Mouse (Mus musculus) CH12.LX (cell line): ENCODE data around the gene Kif6. TPM values are rescaled to one million over a fixed set of nuclear protein-coding genes. Genes with fewer than 3 reads are reported as not detected.

Source experiments
- DNase-seq: peaks from one replicate; pipeline ENCODE4 v3.0.0-alpha.2; 2013; ENCODE audit errors: extremely low read depth
- H3K27ac ChIP-seq: 2 replicates; pipeline ENCODE4 v1.5.1; 2012; ENCODE audit warnings: low read depth, mild to moderate bottlenecking, control low read depth, moderate library complexity; ENCODE audit not compliant: insufficient read depth
- H3K27me3 ChIP-seq: replicated peaks from 2 replicates; pipeline ENCODE3; 2012; ENCODE audit warnings: inconsistent platforms
- H3K36me3 ChIP-seq, 2 experiments: replicated peaks in 1 of 2; 2 replicates each; pipeline versions ENCODE3 to v1.6.1; 2012; ENCODE audit warnings: inconsistent platforms in 1 of 2, low read length in 1 of 2, mild to moderate bottlenecking in 1 of 2, mixed read lengths in 1 of 2, moderate library complexity in 1 of 2; ENCODE audit not compliant: control insufficient read depth in 1 of 2, insufficient read depth in 1 of 2
- H3K4me1 ChIP-seq, 2 experiments: 2 replicates each; pipeline ENCODE4 v1.6.1; 2012; ENCODE audit warnings: inconsistent platforms in 1 of 2, moderate library complexity in 1 of 2; ENCODE audit not compliant: insufficient read depth in 2 of 2, control insufficient read depth in 1 of 2
- H3K4me2 ChIP-seq: 2 replicates; pipeline ENCODE4 v1.6.1; 2012; ENCODE audit warnings: low read depth, mild to moderate bottlenecking, control low read depth; ENCODE audit not compliant: poor library complexity, insufficient read depth, severe bottlenecking
- H3K4me3 ChIP-seq, 3 experiments: fragments of 150-350 bp in 1 of 3; sonication (generic) in 1 of 3; replicated peaks in 1 of 3; 2 replicates each; pipeline versions ENCODE3 to v1.5.1; 2011 to 2012; ENCODE audit warnings: low read depth in 2 of 3, low read length in 2 of 3, mild to moderate bottlenecking in 2 of 3, moderate library complexity in 2 of 3, control low read depth in 1 of 3, improper control_type of control experiment in 1 of 3, inconsistent platforms in 1 of 3, mixed read lengths in 1 of 3; ENCODE audit not compliant: poor library complexity in 1 of 3
- H3K79me2 ChIP-seq: replicated peaks from 2 replicates; pipeline ENCODE4 v1.6.1; 2012; ENCODE audit warnings: mild to moderate bottlenecking, moderate library complexity; ENCODE audit not compliant: control insufficient read depth, poor library complexity, insufficient read depth, severe bottlenecking; ENCODE audit errors: extremely low read depth
- H3K9ac ChIP-seq: 2 replicates; pipeline ENCODE4 v1.6.1; 2012; ENCODE audit warnings: low read depth, mild to moderate bottlenecking, control low read depth, moderate library complexity; ENCODE audit not compliant: insufficient read depth
- H3K9me3 ChIP-seq: replicated peaks from 2 replicates; pipeline ENCODE3; 2012; ENCODE audit warnings: low read length, inconsistent platforms, mixed read lengths
- BHLHE40 ChIP-seq: IDR thresholded peaks from 2 replicates; pipeline ENCODE4 v1.6.1; 2011; ENCODE audit warnings: mild to moderate bottlenecking, low read depth, low read length, improper control_type of control experiment
- CTCF ChIP-seq, 2 experiments: IDR thresholded peaks in 1 of 2; conservative IDR thresholded peaks in 1 of 2; 2 replicates each; pipeline ENCODE4 v1.5.1; 2011 to 2012; ENCODE audit warnings: low read depth in 2 of 2, low read length in 2 of 2, improper control_type of control experiment in 1 of 2, inconsistent platforms in 1 of 2, mild to moderate bottlenecking in 1 of 2, moderate library complexity in 1 of 2
- E2F4 ChIP-seq: IDR thresholded peaks from 2 replicates; pipeline ENCODE4 v1.6.1; 2011; ENCODE audit warnings: low read depth, low read length, improper control_type of control experiment; ENCODE audit not compliant: insufficient replicate concordance
- ELF1 ChIP-seq: IDR thresholded peaks from 2 replicates; pipeline ENCODE4 v1.6.1; 2014; ENCODE audit warnings: low read depth, mild to moderate bottlenecking, inconsistent platforms, low read length, improper control_type of control experiment
- EP300 ChIP-seq: IDR thresholded peaks from 2 replicates; pipeline ENCODE4 v1.6.1; 2011; ENCODE audit warnings: low read length, improper control_type of control experiment
- GABPA ChIP-seq: IDR thresholded peaks from 2 replicates; pipeline ENCODE4 v1.6.1; 2012; ENCODE audit warnings: low read depth, low read length, improper control_type of control experiment, inconsistent platforms; ENCODE audit not compliant: insufficient replicate concordance
- HCFC1 ChIP-seq: IDR thresholded peaks from 2 replicates; pipeline ENCODE4 v1.6.1; 2012; ENCODE audit warnings: low read depth, mild to moderate bottlenecking, inconsistent platforms, low read length, improper control_type of control experiment
- IRF4 ChIP-seq: IDR thresholded peaks from 2 replicates; pipeline ENCODE4 v1.6.1; 2014; ENCODE audit warnings: low read depth, mild to moderate bottlenecking, inconsistent platforms, low read length, improper control_type of control experiment
- JUN ChIP-seq: IDR thresholded peaks from 2 replicates; pipeline ENCODE4 v1.6.1; 2011; ENCODE audit warnings: low read depth, mild to moderate bottlenecking, low read length, improper control_type of control experiment, moderate library complexity; ENCODE audit not compliant: insufficient read depth
- KAT2A ChIP-seq: IDR thresholded peaks from 2 replicates; pipeline ENCODE4 v1.6.1; 2012; ENCODE audit warnings: low read length, improper control_type of control experiment, inconsistent platforms; ENCODE audit not compliant: insufficient replicate concordance
- NELFE ChIP-seq: IDR thresholded peaks from 2 replicates; pipeline ENCODE4 v1.6.1; 2011; ENCODE audit warnings: low read depth, low read length, improper control_type of control experiment
- NRF1 ChIP-seq: IDR thresholded peaks from 2 replicates; pipeline ENCODE4 v1.6.1; 2014; ENCODE audit warnings: low read depth, mild to moderate bottlenecking, inconsistent platforms, low read length, improper control_type of control experiment, moderate library complexity
- POLR2AphosphoS2 ChIP-seq: IDR thresholded peaks from 2 replicates; pipeline ENCODE4 v1.6.1; 2011; ENCODE audit warnings: low read depth, low read length, improper control_type of control experiment
- RAD21 ChIP-seq: IDR thresholded peaks from 2 replicates; pipeline ENCODE4 v1.6.1; 2011; ENCODE audit warnings: low read depth, mild to moderate bottlenecking, low read length, improper control_type of control experiment, moderate library complexity
- RCOR1 ChIP-seq: conservative IDR thresholded peaks from 2 replicates; pipeline ENCODE4 v1.6.1; 2012; ENCODE audit warnings: low read depth, mild to moderate bottlenecking, inconsistent platforms, low read length, improper control_type of control experiment
- SIN3A ChIP-seq: IDR thresholded peaks from 2 replicates; pipeline ENCODE4 v1.6.1; 2012; ENCODE audit warnings: low read length, improper control_type of control experiment, inconsistent platforms
- SMC3 ChIP-seq: IDR thresholded peaks from 2 replicates; pipeline ENCODE4 v1.6.1; 2011; ENCODE audit warnings: low read depth, low read length, improper control_type of control experiment
- TBP ChIP-seq: conservative IDR thresholded peaks from 2 replicates; pipeline ENCODE4 v1.6.1; 2011; ENCODE audit warnings: low read depth, low read length, improper control_type of control experiment
- UBTF ChIP-seq: IDR thresholded peaks from 2 replicates; pipeline ENCODE4 v1.6.1; 2012; ENCODE audit warnings: low read depth, mild to moderate bottlenecking, inconsistent platforms, low read length, improper control_type of control experiment, moderate library complexity
- USF1 ChIP-seq: IDR thresholded peaks from 2 replicates; pipeline ENCODE4 v1.6.1; 2014; ENCODE audit warnings: low read depth, mild to moderate bottlenecking, inconsistent platforms, low read length, improper control_type of control experiment
- ZC3H11A ChIP-seq: IDR thresholded peaks from 2 replicates; pipeline ENCODE4 v1.6.1; 2012; ENCODE audit warnings: low read depth, mild to moderate bottlenecking, inconsistent platforms, low read length, improper control_type of control experiment
- dilution Hi-C: fragments of 300-500 bp; cut with MboI; formaldehyde crosslinking; loops from 2 replicates; pipeline ENCODE4 v1.14.3; 2020; ENCODE audit warnings: low sequenced_read_pairs; ENCODE audit not compliant: extremely low pct_unique_long_range_greater_than_20kb, extremely low pct_ligation_motif_present
- in situ Hi-C: fragments of 300-500 bp; cut with MboI; formaldehyde crosslinking; loops from 3 replicates; pipeline ENCODE4 v1.14.3; 2019; ENCODE audit warnings: low sequenced_read_pairs, low pct_ligation_motif_present, low pct_unique_long_range_greater_than_20kb, mixed read lengths
- polyA plus RNA-seq: library from polyadenylated mRNA; unstranded; fragments of >175 nt; gene quantifications from 2 replicates; pipeline ENCODE4 v1.2.1, GENCODE M21; 2012; ENCODE audit warnings: low read depth; ENCODE audit not compliant: insufficient read length
- total RNA-seq, 2 experiments: library from RNA; depleted of rRNA; stranded (reverse); fragments of 300-350 nt in 1 of 2; fragments of >200 nt in 1 of 2; gene quantifications; 2 replicates each; pipeline ENCODE4 v1.2.3; 2012 to 2014

Gene Kif6
- total and polyA plus RNA-seq, 3 experiments, result not detected

- dilution Hi-C loops (no loop called here), in situ Hi-C loops (no loop called here)
- no peaks in the 10 kb centered on the region for H3K36me3 ChIP-seq
- DNase-seq, result no peak
- no peak overlapping the region for H3K4me2 ChIP-seq
- no peaks in the 10 kb centered on the region for H3K9me3 ChIP-seq
- H3K79me2 ChIP-seq, result no peaks in the 10 kb centered on the region
- H3K4me1 ChIP-seq, result no peaks in the 10 kb centered on the region
- no peak overlapping the region for H3K4me3 ChIP-seq
- no peak for TF ChIP-seq POLR2AphosphoS2
- TF ChIP-seq USF1, result no peak
- TF ChIP-seq ELF1, result no peak
- H3K27me3 ChIP-seq, result peaks cover 39% of the 10 kb centered on the region
- no peak overlapping the region for H3K27ac ChIP-seq
- H3K9ac ChIP-seq, result no peak overlapping the region
Observed at GRCm38 (mm10) chr17:49577321-49577720, 37.6 kb upstream of the Kif6 start.

- Histone ChIP-seq H3K9ac (no peak overlapping the region), H3K4me3 (no peak overlapping the region), H3K4me1 (no peaks in the 10 kb centered on the region), H3K27ac (no peak overlapping the region), H3K9me3 (no peaks in the 10 kb centered on the region), H3K4me2 (no peak overlapping the region), H3K79me2 (no peaks in the 10 kb centered on the region), H3K36me3 (no peaks in the 10 kb centered on the region), H3K27me3 (peaks cover 68% of the 10 kb centered on the region)
- DNase-seq, result no peak
- in situ Hi-C loops, result no loop called here
- dilution Hi-C loops, result no loop called here
- TF ChIP-seq USF1, result no peak
- no peak for TF ChIP-seq ZC3H11A
- TF ChIP-seq SMC3, result no peak
Observed at GRCm38 (mm10) chr17:49582471-49582870, 32.5 kb upstream of the Kif6 start.

- Histone ChIP-seq H3K79me2 (no peaks in the 10 kb centered on the region), H3K9me3 (no peaks in the 10 kb centered on the region), H3K27me3 (peaks cover 65% of the 10 kb centered on the region), H3K9ac (no peak overlapping the region), H3K4me1 (no peaks in the 10 kb centered on the region), H3K27ac (no peak overlapping the region), H3K4me2 (no peak overlapping the region), H3K4me3 (no peak overlapping the region), H3K36me3 (no peaks in the 10 kb centered on the region)
- dilution Hi-C loops (no loop called here), in situ Hi-C loops (no loop called here)
- no peak for DNase-seq
- TF ChIP-seq BHLHE40, result no peak
- no peak for TF ChIP-seq JUN
- no peak for TF ChIP-seq CTCF (conservative IDR thresholded peaks at IDR 0.05 in 1 of 2, IDR thresholded peaks at IDR 0.05 in 1 of 2; ENCODE audit: low read depth in 2 of 2, low read length in 2 of 2)
- TF ChIP-seq SMC3, result no peak
- TF ChIP-seq E2F4, result no peak
- no peak for TF ChIP-seq UBTF
- no peak for TF ChIP-seq RCOR1
- TF ChIP-seq IRF4, result no peak
- TF ChIP-seq RAD21, result no peak
- no peak for TF ChIP-seq NELFE
- no peak for TF ChIP-seq GABPA
- no peak for TF ChIP-seq HCFC1
- TF ChIP-seq SIN3A, result no peak
- TF ChIP-seq USF1, result no peak
- no peak for TF ChIP-seq TBP
- no peak for TF ChIP-seq KAT2A
- TF ChIP-seq NRF1, result no peak
- TF ChIP-seq EP300, result no peak
Observed at GRCm38 (mm10) chr17:49590051-49590450, 24.9 kb upstream of the Kif6 start.
